Mouse (Mus musculus) forebrain, embryonic 14.5 days (tissue): ENCODE measurements around the gene Tmem72. TPM values are rescaled to one million over a fixed set of nuclear protein-coding genes. Genes with fewer than 3 reads are reported as not detected.

ENCODE experiments used
- ATAC-seq: fragments of 200-750 bp; cut with Nextera tagmentation; 2 replicates; pipeline ENCODE4 v1.8.0; 2017; ENCODE audit warnings: mild to moderate bottlenecking, moderate library complexity
- DNase-seq: peaks from one replicate; pipeline ENCODE4 v3.0.0-alpha.2; 2015; ENCODE audit warnings: low spot score
- H3K27ac ChIP-seq: fragments of 300-500 bp; sonication (generic); 2 replicates; pipeline ENCODE4 v1.5.1; 2014; ENCODE audit warnings: low read depth, mild to moderate bottlenecking, control low read depth, low read length, moderate library complexity
- H3K27me3 ChIP-seq: fragments of 300-500 bp; sonication (generic); replicated peaks from 2 replicates; pipeline ENCODE4 v1.6.1; 2014; ENCODE audit warnings: low read length, control low read depth, mixed read lengths; ENCODE audit not compliant: control insufficient read depth, insufficient read depth
- H3K36me3 ChIP-seq: fragments of 300-500 bp; sonication (generic); 2 replicates; pipeline ENCODE4 v1.6.1; 2014; ENCODE audit warnings: low read length, control low read depth; ENCODE audit not compliant: control insufficient read depth, insufficient read depth
- H3K4me1 ChIP-seq: fragments of 300-500 bp; sonication (generic); 2 replicates; pipeline ENCODE4 v1.6.1; 2014; ENCODE audit warnings: antibody characterized with exemption, low read length, control low read depth; ENCODE audit not compliant: control insufficient read depth, insufficient read depth
- H3K4me2 ChIP-seq: fragments of 300-500 bp; sonication (generic); 2 replicates; pipeline ENCODE4 v1.6.1; 2014; ENCODE audit warnings: mild to moderate bottlenecking, control low read depth, low read length
- H3K4me3 ChIP-seq: fragments of 300-500 bp; sonication (generic); 2 replicates; pipeline ENCODE4 v1.5.1; 2014; ENCODE audit warnings: low read depth, low read length, control low read depth
- H3K9ac ChIP-seq: fragments of 300-500 bp; sonication (generic); 2 replicates; pipeline ENCODE4 v1.6.1; 2014; ENCODE audit warnings: mild to moderate bottlenecking, low read length, control low read depth, moderate library complexity
- H3K9me3 ChIP-seq: fragments of 300-500 bp; sonication (generic); replicated peaks from 2 replicates; pipeline ENCODE4 v1.6.1; 2016; ENCODE audit warnings: low read length, control low read depth, mixed read lengths; ENCODE audit not compliant: control insufficient read depth
- WGBS: fragments of 180-500 bp; shearing (Covaris S2); extraction: QIAGEN DNeasy Blood & Tissue Kit; methylation state at CpG from one replicate; pipeline ENCODE4 v1.1.7; 2014; 5-methylcytosine and 5-hydroxymethylcytosine counted together
- polyA plus RNA-seq: library from polyadenylated mRNA; unstranded; fragments of >200 nt; fragmentation: Nextera tagmentation; extraction: Ambion mirVana; gene quantifications from 2 replicates; pipeline ENCODE4 v1.2.1, GENCODE M21; 2014

The Tmem72 gene
- polyA plus RNA-seq, 1 experiment from 2014 or later, result 0.80 TPM

GRCm38 (mm10) chr6:116718920-116719319 is 2.2 kb upstream of the Tmem72 start:
- WGBS, result 83% methylated on average over 4 of the region's 4 CpGs
- DNase-seq, result no peak
- ATAC-seq, result no peak
- Histone ChIP-seq H3K4me1 (no peaks in the 10 kb centered on the region), H3K9ac (no peak overlapping the region), H3K27me3 (no peaks in the 10 kb centered on the region), H3K4me3 (no peak overlapping the region), H3K27ac (no peak overlapping the region), H3K36me3 (no peaks in the 10 kb centered on the region), H3K9me3 (no peaks in the 10 kb centered on the region), H3K4me2 (no peak overlapping the region)

GRCm38 (mm10) chr6:116718361-116718760 is 1.6 kb upstream of the Tmem72 start:
- no peak overlapping the region for H3K4me2 ChIP-seq
- 79% methylated on average over 4 of the region's 4 CpGs for WGBS
- no peak overlapping the region for H3K9ac ChIP-seq
- ATAC-seq (no peak), DNase-seq (no peak)
- no peaks in the 10 kb centered on the region for H3K36me3 ChIP-seq
- H3K4me1 ChIP-seq, result no peaks in the 10 kb centered on the region
- no peak overlapping the region for H3K27ac ChIP-seq
- H3K4me3 ChIP-seq, result no peak overlapping the region
- H3K27me3 ChIP-seq, result no peaks in the 10 kb centered on the region
- H3K9me3 ChIP-seq, result no peaks in the 10 kb centered on the region

GRCm38 (mm10) chr6:116717851-116718250 is 1.1 kb upstream of the Tmem72 start:
- ATAC-seq, result no peak
- H3K27ac ChIP-seq, result no peak overlapping the region
- 94% methylated on average over 7 of the region's 7 CpGs for WGBS
- no peak for DNase-seq
- no peak overlapping the region for H3K4me3 ChIP-seq
- no peak overlapping the region for H3K4me2 ChIP-seq
- no peaks in the 10 kb centered on the region for H3K27me3 ChIP-seq
- H3K9ac ChIP-seq, result no peak overlapping the region
- no peaks in the 10 kb centered on the region for H3K36me3 ChIP-seq
- no peaks in the 10 kb centered on the region for H3K9me3 ChIP-seq
- H3K4me1 ChIP-seq, result no peaks in the 10 kb centered on the region

GRCm38 (mm10) chr6:116715166-116715565 is 1.5 kb downstream of the Tmem72 start:
- Histone ChIP-seq H3K27ac (no peak overlapping the region), H3K4me2 (no peak overlapping the region), H3K36me3 (no peaks in the 10 kb centered on the region), H3K9ac (no peak overlapping the region), H3K9me3 (no peaks in the 10 kb centered on the region), H3K4me3 (no peak overlapping the region), H3K27me3 (no peaks in the 10 kb centered on the region), H3K4me1 (no peaks in the 10 kb centered on the region)
- 76% methylated on average over 2 of the region's 2 CpGs for WGBS
- DNase-seq (no peak), ATAC-seq (no peak)

GRCm38 (mm10) chr6:116714576-116714975 is 2.1 kb downstream of the Tmem72 start:
- 86% methylated on average over 5 of the region's 5 CpGs for WGBS
- ATAC-seq (no peak), DNase-seq (no peak)
- H3K9ac ChIP-seq, result no peak overlapping the region
- no peak overlapping the region for H3K4me2 ChIP-seq
- H3K4me1 ChIP-seq, result no peaks in the 10 kb centered on the region
- H3K27me3 ChIP-seq, result no peaks in the 10 kb centered on the region
- H3K36me3 ChIP-seq, result no peaks in the 10 kb centered on the region
- H3K4me3 ChIP-seq, result no peak overlapping the region
- no peak overlapping the region for H3K27ac ChIP-seq
- no peaks in the 10 kb centered on the region for H3K9me3 ChIP-seq

- ATAC-seq (no peak), DNase-seq (no peak)
- H3K4me3 ChIP-seq, result no peak overlapping the region
- no peaks in the 10 kb centered on the region for H3K9me3 ChIP-seq
- no peaks in the 10 kb centered on the region for H3K27me3 ChIP-seq
- H3K4me2 ChIP-seq, result no peak overlapping the region
- WGBS, result 94% methylated on average over 3 of the region's 3 CpGs
- no peaks in the 10 kb centered on the region for H3K36me3 ChIP-seq
- H3K9ac ChIP-seq, result no peak overlapping the region
- no peak overlapping the region for H3K27ac ChIP-seq
- H3K4me1 ChIP-seq, result no peaks in the 10 kb centered on the region
Observed at GRCm38 (mm10) chr6:116713966-116714365, 2.7 kb downstream of the Tmem72 start.

- Histone ChIP-seq H3K27ac (no peak overlapping the region), H3K27me3 (no peaks in the 10 kb centered on the region), H3K9me3 (no peaks in the 10 kb centered on the region), H3K36me3 (no peaks in the 10 kb centered on the region), H3K9ac (no peak overlapping the region), H3K4me2 (no peak overlapping the region), H3K4me3 (no peak overlapping the region), H3K4me1 (no peaks in the 10 kb centered on the region)
- WGBS, result 85% methylated on average over 3 of the region's 3 CpGs
- DNase-seq (no peak), ATAC-seq (no peak)
Observed at GRCm38 (mm10) chr6:116712503-116712902, 4.2 kb downstream of the Tmem72 start.

GRCm38 (mm10) chr6:116712062-116712461 is 4.7 kb downstream of the Tmem72 start:
- Histone ChIP-seq H3K9ac (no peak overlapping the region), H3K27me3 (no peaks in the 10 kb centered on the region), H3K4me3 (no peak overlapping the region), H3K36me3 (no peaks in the 10 kb centered on the region), H3K27ac (no peak overlapping the region), H3K9me3 (no peaks in the 10 kb centered on the region), H3K4me1 (no peaks in the 10 kb centered on the region), H3K4me2 (no peak overlapping the region)
- ATAC-seq, result no peak
- no peak for DNase-seq
- WGBS, result 39% methylated on average over 5 of the region's 5 CpGs

- peak; percentile 73 for DNase-seq
Observed at GRCm38 (mm10) chr6:116704320-116704719, 12.4 kb downstream of the Tmem72 start.

More at GRCm38 (mm10) chr6:116704320-116704719, 12.4 kb downstream of the Tmem72 start:
- Histone ChIP-seq H3K4me3 (no peak overlapping the region), H3K27me3 (no peaks in the 10 kb centered on the region), H3K9me3 (no peaks in the 10 kb centered on the region), H3K36me3 (no peaks in the 10 kb centered on the region), H3K9ac (no peak overlapping the region), H3K27ac (no peak overlapping the region), H3K4me1 (no peaks in the 10 kb centered on the region), H3K4me2 (no peak overlapping the region)
- 26% methylated on average over 6 of the region's 6 CpGs for WGBS
- ATAC-seq, result peak; percentile 42
